Mouse (Mus musculus) testis, adult 2 months (tissue): ENCODE results near the gene Olfr934. TPM values are rescaled to one million over a fixed set of nuclear protein-coding genes. Genes with fewer than 3 reads are reported as not detected.

Experiments used
- H3K27ac ChIP-seq: fragments of 200-500 bp; 2 replicates; pipeline ENCODE4 v1.5.1; 2012; ENCODE audit warnings: low read depth, low read length; ENCODE audit not compliant: control insufficient read depth, insufficient read depth
- H3K27me3 ChIP-seq: fragments of 200-500 bp; 2 replicates; pipeline ENCODE4 v1.6.1; 2012; ENCODE audit warnings: mild to moderate bottlenecking, low read length, moderate library complexity; ENCODE audit not compliant: control insufficient read depth, insufficient read depth
- H3K36me3 ChIP-seq: fragments of 200-500 bp; 2 replicates; pipeline ENCODE4 v1.6.1; 2012; ENCODE audit warnings: mild to moderate bottlenecking, low read length; ENCODE audit not compliant: control insufficient read depth, insufficient read depth
- H3K4me1 ChIP-seq: fragments of 200-500 bp; 2 replicates; pipeline ENCODE4 v1.6.1; 2012; ENCODE audit warnings: low read length; ENCODE audit not compliant: control insufficient read depth, insufficient read depth
- H3K4me3 ChIP-seq: fragments of 200-500 bp; 2 replicates; pipeline ENCODE4 v1.5.1; 2012; ENCODE audit warnings: low read depth, mild to moderate bottlenecking, low read length, moderate library complexity, mixed read lengths; ENCODE audit not compliant: control insufficient read depth
- CTCF ChIP-seq: fragments of 200-500 bp; IDR thresholded peaks from 2 replicates; pipeline ENCODE4 v1.5.1; 2012; ENCODE audit warnings: low read depth, mild to moderate bottlenecking, inconsistent platforms, low read length, moderate library complexity; ENCODE audit not compliant: control insufficient read depth, insufficient read depth, insufficient replicate concordance
- POLR2A ChIP-seq: fragments of 200-500 bp; IDR thresholded peaks from 2 replicates; pipeline ENCODE4 v1.6.1; 2012; ENCODE audit warnings: low read depth, mild to moderate bottlenecking, inconsistent platforms, low read length, moderate library complexity; ENCODE audit not compliant: control insufficient read depth
- polyA plus RNA-seq: library from polyadenylated mRNA; depleted of rRNA; stranded (reverse); fragments of >200 nt; gene quantifications from 2 replicates; pipeline ENCODE4 v1.2.3, GENCODE M21; 2012; rRNA removed

Gene Olfr934
- polyA plus RNA-seq: not detected in 2 replicates

- H3K36me3 ChIP-seq: no peaks in the 10 kb centered on the region
Observed at GRCm38 (mm10) chr9:38988215-38988614, at the start of gene Olfr934. TSS of gene Olfr934 (minus strand) at chr9:38988315.

GRCm38 (mm10) chr9:39023277-39023676, 35.2 kb upstream of the Olfr934 start, which contains the start of gene Olfr146:
TSS of gene Olfr146 (minus strand) at chr9:39023377.
- H3K4me1 ChIP-seq: no peaks in the 10 kb centered on the region
- no peak within 1 kb of the TSS for H3K27ac ChIP-seq
- no peak for TF ChIP-seq CTCF
- TF ChIP-seq POLR2A: no peak
- no peaks in the 10 kb centered on the region for H3K27me3 ChIP-seq
- no peaks in the 10 kb centered on the region for H3K36me3 ChIP-seq
- no peak within 1 kb of the TSS for H3K4me3 ChIP-seq

More at GRCm38 (mm10) chr9:38988215-38988614, at the start of gene Olfr934:
- H3K27me3 ChIP-seq: no peaks in the 10 kb centered on the region
- no peaks in the 10 kb centered on the region for H3K4me1 ChIP-seq
- TF ChIP-seq POLR2A: no peak
- no peak for TF ChIP-seq CTCF
- no peak within 1 kb of the TSS for H3K27ac ChIP-seq
- no peak within 1 kb of the TSS for H3K4me3 ChIP-seq

- Histone ChIP-seq H3K4me3 (no peak within 1 kb of the TSS), H3K27me3 (no peaks in the 10 kb centered on the region), H3K27ac (no peak within 1 kb of the TSS), H3K36me3 (no peaks in the 10 kb centered on the region), H3K4me1 (no peaks in the 10 kb centered on the region)
- TF ChIP-seq CTCF: no peak
- no peak for TF ChIP-seq POLR2A
Observed at GRCm38 (mm10) chr9:38999583-38999982, 11.5 kb upstream of the Olfr934 start, which contains the start of gene Olfr935. TSS of gene Olfr935 (minus strand) at chr9:38999683.

- TF ChIP-seq POLR2A (no peak), CTCF (no peak)
- Histone ChIP-seq H3K4me1 (no peaks in the 10 kb centered on the region), H3K36me3 (no peaks in the 10 kb centered on the region), H3K27ac (no peak within 1 kb of the TSS), H3K27me3 (no peaks in the 10 kb centered on the region), H3K4me3 (no peak within 1 kb of the TSS)
Observed at GRCm38 (mm10) chr9:38972013-38972412, 16.1 kb downstream of the Olfr934 start, which contains the start of gene Olfr933. TSS of gene Olfr933 (plus strand) at chr9:38972313.

- Histone ChIP-seq H3K4me3 (no peak overlapping the region), H3K4me1 (peaks cover 2% of the 10 kb centered on the region; the same call in 1 of the 2 replicates), H3K27ac (no peak overlapping the region), H3K36me3 (no peaks in the 10 kb centered on the region), H3K27me3 (no peaks in the 10 kb centered on the region)
- TF ChIP-seq CTCF (no peak), POLR2A (no peak)
Observed at GRCm38 (mm10) chr9:38954124-38954416, 34.0 kb downstream of the Olfr934 start.

GRCm38 (mm10) chr9:38953401-38954123, 34.6 kb downstream of the Olfr934 start:
- Histone ChIP-seq H3K4me3 (no peak overlapping the region), H3K27ac (no peak overlapping the region), H3K27me3 (no peaks in the 10 kb centered on the region), H3K36me3 (no peaks in the 10 kb centered on the region), H3K4me1 (peaks cover 2% of the 10 kb centered on the region; the same call in 1 of the 2 replicates)
- TF ChIP-seq POLR2A (no peak), CTCF (no peak)

Other genes starting within 250 kb of the Olfr934 start
- gene Olfr920, start 236.0 kb downstream of the Olfr934 start, polyA plus RNA-seq: 0.04 and 0.07 TPM in 2 replicates
- gene Olfr921, start 215.2 kb downstream of the Olfr934 start, polyA plus RNA-seq: not detected in 2 replicates
- gene Olfr922, start 173.7 kb downstream of the Olfr934 start, polyA plus RNA-seq: not detected in 2 replicates
- not detected in 2 replicates for gene Olfr923, start 161.8 kb downstream of the Olfr934 start, polyA plus RNA-seq
- gene Olfr924, start 143.9 kb downstream of the Olfr934 start, polyA plus RNA-seq: not detected in 2 replicates
- gene Olfr26, start 133.3 kb downstream of the Olfr934 start, polyA plus RNA-seq: not detected in 2 replicates
- gene Olfr926, start 111.2 kb downstream of the Olfr934 start, polyA plus RNA-seq: not detected in 2 replicates
- gene Olfr930, start 58.5 kb downstream of the Olfr934 start, polyA plus RNA-seq: 0.16 and 0.19 TPM in 2 replicates
- gene Olfr933, start 16.0 kb downstream of the Olfr934 start, polyA plus RNA-seq: not detected in 2 replicates
- gene Olfr935, start 11.4 kb upstream of the Olfr934 start, polyA plus RNA-seq: not detected in 2 replicates
- not detected in 2 replicates for gene Olfr146, start 35.1 kb upstream of the Olfr934 start, polyA plus RNA-seq
- gene Olfr937, start 76.6 kb upstream of the Olfr934 start, polyA plus RNA-seq: not detected in 2 replicates
- not detected in 2 replicates for gene Olfr938, start 90.6 kb upstream of the Olfr934 start, polyA plus RNA-seq
- 0.51 and 0.79 TPM in 2 replicates for gene Olfr27, start 139.8 kb upstream of the Olfr934 start, polyA plus RNA-seq
- not detected in 2 replicates for gene Olfr943, start 178.0 kb upstream of the Olfr934 start, polyA plus RNA-seq
- gene Olfr944, start 213.6 kb upstream of the Olfr934 start, polyA plus RNA-seq: not detected in 2 replicates